Mouse (Mus musculus): ENCODE measurements at regions not wholly inside any gene's neighbourhood (a gene's known extent, or its start where the extent isn't known, plus 50 kb on each side); places are given as distances from the start of the nearest gene placed in this dataset.

DNA sequence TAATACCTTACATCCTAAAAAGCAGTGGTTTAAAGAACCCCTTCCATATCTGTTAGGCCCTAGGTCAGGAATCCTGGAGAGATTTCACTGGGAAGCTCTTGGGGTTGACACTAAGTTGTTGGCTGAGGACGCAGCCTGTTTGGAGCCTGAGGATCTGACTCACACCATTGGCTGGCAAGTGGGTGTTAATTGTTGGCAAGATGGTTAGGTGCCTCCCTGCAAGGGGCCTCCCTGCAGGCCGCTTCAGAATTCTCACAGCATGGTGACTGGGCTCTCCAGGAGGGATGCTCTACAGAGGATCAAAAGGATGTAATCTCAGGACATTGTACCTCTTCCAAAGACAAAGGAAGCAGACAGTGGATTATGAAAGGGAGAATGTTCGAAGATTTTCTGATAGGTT is 270.7 kb upstream of the Fn1 start:
- TF ChIP-seq POLR2A (IDR thresholded peaks at IDR 0.05; ENCODE audit: borderline replicate concordance, insufficient read depth, low read length): no peak
- no peak for TF ChIP-seq CTCF (IDR thresholded peaks at IDR 0.05; ENCODE audit: borderline replicate concordance, insufficient read depth, low read depth, low read length)
